Mouse (Mus musculus) cerebellum, postnatal 14 days (tissue): ENCODE data around the gene Tnip1.
A peak's percentile ranks its signal among the peaks of the same experiment; 100 is the strongest.

Experiments
- DNase-seq, 2 experiments: peaks; one replicate each; pipeline ENCODE4 v3.0.0; 2021; ENCODE audit warnings: mixed read lengths in 2 of 2

Gene Tnip1

GRCm38 (mm10) chr11:54962810-54963209 is at the start of gene Tnip1:
Gene Tnip1, minus strand, starts transcription at chr11:54962917.
- peak in 1 of 2 experiments; percentile 41 for DNase-seq

DNA sequence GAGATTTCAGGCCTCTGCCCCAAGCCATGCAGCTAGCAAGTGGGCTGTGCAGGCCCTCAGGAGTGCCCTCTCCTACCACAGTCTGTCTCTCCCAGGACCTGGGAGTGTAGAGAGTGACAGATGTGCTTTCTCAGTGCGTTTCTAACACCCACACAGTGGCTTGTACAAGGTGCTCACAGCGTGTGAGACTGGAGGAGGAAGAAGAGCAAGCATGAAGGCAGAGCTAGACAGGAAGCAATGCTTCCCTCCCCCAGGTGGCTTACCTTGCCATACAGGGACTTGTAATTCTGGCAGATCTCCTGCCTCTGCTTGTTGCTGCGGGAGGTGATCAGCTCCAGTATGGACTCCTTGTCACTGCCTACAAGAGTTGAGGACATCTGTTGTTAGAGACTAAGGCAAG is 48.7 kb upstream of the Tnip1 start:
- no peak for DNase-seq

GRCm38 (mm10) chr11:55008230-55008629 is 45.5 kb upstream of the Tnip1 start:
- DNase-seq: no peak

- no peak for DNase-seq
These were observed 43.0 kb upstream of the Tnip1 start for GRCm38 (mm10) chr11:55005684-55006083.

DNA sequence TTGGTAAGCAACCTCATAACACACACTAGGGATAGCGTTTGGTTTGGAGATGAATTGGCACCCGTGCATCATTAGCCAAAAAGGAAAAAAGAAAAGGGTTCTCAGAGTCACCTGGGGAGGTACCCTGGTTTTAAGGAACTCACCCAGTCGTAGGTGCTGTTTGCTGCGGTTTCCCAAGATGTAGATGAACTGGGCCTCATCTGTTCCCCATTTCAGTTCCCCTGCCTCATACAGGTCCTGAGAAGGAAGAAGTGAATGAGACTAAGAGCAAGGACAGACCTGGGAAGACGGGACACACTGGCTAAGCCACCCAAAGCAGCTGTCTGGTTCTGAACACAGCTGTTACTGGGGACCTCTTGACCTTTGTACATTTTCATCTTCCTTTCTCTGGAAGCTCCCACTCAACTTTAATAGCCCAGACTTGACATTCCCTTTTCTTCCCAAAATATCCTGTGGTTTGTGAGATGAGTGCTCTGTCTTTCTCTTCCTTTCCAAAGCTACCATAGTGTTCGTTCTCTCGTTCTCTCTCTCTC is 42.3 kb upstream of the Tnip1 start:
- no peak for DNase-seq

DNA sequence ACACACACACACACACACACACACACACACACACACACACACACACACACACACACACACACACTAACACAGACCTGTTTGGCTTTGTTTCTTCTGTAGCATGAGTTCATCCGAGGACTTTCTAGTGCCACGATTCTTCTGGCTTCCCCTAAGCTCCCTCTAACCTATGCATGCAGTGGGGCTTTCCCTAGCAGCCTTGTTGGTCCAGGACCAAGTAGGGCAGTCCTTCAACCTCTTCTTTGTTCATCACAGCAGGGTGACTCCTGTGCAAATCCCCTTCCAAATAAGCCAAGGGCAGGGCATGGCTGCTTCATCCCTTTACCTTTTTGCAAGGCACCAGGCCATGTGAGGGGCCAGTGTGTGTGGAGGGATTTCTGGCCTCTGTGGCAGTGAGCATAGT is 36.0 kb upstream of the Tnip1 start:
- DNase-seq: no peak

- DNase-seq: peak; percentile 78
These were observed 35.6 kb upstream of the Tnip1 start for GRCm38 (mm10) chr11:54998284-54998683.

DNA sequence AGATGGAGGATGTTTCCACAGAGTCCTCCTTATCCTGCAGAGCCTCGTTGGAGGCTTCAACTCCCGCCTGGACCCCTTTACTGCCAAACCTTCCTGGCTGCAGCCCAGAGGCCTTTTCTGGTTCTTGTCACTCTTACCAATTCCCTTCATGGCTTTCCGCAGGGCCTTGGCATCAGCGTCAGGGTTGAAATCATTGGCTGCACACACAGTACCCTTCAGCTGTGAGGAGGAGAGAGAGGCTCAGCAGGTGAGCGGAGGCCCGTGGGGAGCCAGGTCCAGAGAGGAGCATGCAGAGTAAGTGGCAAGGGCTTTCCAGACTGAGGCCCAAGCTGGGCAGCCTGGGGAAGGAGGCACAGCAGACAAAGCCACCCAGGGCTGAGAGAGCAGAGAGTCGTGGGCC is 33.5 kb upstream of the Tnip1 start:
- DNase-seq: peak; percentile 55 to 59

DNA sequence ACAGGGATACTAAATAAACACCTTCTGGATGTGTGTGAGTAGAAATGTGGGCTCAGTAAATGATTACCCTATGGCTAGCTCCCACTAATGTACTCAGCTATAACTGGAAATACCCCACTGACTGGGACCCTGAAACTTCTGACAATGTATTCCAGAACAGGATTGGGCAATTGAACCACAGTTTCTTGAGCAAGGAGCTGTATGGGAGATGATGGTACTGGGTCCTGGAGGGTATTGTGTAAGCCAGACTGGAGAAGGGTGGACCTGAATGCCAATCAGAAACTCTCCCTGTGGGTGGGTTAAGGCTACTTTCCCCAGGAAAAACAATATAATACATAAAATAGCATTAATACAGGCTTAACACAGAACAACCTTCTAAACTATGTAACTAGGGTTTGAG is 27.2 kb upstream of the Tnip1 start:
- no peak for DNase-seq

- DNase-seq: no peak
These were observed 26.1 kb upstream of the Tnip1 start for GRCm38 (mm10) chr11:54988754-54989349.

- peak; percentile 39 to 74 for DNase-seq
These were observed 25.3 kb upstream of the Tnip1 start for GRCm38 (mm10) chr11:54987974-54988373.

DNA sequence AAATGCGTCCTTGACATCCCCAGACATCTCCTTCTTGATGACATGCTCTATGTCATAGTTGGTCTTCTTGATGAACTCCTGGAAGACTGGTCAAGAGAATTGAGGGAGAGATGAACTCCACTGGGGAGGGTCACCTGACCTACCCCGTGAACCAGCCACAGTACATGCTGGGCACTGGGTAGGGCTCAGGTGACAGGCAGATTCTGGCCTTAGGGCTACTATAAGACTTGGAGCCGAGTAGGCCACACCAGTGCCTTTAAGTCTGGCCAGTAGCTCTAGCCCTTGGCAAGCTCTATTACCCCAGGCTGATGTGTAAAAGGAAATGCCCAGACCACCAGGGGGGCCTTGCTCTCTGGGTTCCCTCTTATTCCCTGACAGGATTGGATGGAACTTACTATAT is 22.4 kb upstream of the Tnip1 start:
- DNase-seq: no peak

GRCm38 (mm10) chr11:54984581-54984980 is 21.9 kb upstream of the Tnip1 start:
- no peak for DNase-seq

DNA sequence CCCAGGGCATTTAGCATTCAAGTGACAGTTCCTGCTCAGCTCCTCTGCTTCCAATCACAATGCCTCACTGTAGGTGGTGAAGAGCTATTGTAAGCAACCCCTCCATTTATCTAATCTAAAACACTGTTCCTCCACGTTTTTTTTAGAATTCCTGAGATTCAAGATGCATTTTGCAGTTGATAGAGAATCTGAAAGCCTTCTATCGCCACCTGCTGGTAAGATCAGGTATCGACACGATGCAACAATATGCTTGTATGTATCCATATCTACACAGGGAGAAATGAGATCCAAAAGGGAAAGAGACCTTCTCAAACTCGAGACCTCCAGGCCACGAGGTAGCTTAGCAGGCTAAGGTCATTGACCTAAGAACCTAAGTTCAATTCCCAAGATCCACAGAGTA is 21.4 kb upstream of the Tnip1 start:
- peak; percentile 90 to 93 for DNase-seq

GRCm38 (mm10) chr11:54982520-54982919 is 19.8 kb upstream of the Tnip1 start:
- no peak for DNase-seq

DNA sequence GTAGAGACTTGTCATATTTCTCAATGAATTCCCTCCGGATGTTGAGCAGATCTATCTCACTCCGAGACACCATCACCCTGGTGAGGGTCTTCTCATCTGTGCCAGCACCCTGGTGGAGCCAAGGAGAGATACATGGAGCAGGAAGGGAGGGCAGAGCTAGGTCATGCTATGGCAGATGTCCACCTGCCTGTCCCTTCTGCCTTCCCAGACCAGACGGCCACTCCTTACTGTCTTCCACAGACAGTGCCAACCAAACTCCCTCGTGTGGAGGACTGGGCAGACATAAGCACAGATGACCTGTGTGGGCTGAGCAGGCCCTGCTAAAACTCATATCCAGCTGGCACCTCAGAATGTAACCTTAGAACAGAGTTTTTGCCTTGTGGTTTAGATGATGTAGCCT is 18.9 kb upstream of the Tnip1 start:
- DNase-seq: peak; percentile 41 to 46

DNA sequence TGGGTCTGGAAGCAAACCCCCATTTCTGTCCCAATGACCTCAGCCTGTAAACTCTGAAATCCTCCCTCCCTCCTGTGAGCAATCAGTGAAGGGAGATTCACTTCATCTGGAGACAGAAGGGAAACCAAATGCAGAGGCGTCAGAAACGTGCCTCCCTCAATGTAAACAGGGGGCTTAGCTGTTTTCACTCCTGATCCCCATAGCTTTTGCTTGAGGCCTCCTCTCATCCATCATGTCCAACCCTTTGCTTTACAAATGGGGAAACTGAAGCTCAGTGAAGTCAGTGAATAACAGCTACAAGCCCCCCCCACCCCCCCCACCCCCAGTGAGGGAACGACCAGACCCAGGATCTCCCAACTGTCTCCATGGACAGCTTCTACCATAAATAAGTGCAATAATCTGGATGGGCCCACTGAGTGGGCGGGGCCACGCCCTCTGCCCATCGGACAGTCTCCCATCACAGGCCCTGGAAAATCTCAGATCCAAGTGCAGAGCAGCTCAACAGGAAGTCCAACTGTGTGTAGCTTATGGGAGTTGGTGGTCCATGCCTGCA is 14.7 kb upstream of the Tnip1 start:
- DNase-seq: no peak

GRCm38 (mm10) chr11:54976351-54976750 is 13.6 kb upstream of the Tnip1 start:
- no peak for DNase-seq

DNA sequence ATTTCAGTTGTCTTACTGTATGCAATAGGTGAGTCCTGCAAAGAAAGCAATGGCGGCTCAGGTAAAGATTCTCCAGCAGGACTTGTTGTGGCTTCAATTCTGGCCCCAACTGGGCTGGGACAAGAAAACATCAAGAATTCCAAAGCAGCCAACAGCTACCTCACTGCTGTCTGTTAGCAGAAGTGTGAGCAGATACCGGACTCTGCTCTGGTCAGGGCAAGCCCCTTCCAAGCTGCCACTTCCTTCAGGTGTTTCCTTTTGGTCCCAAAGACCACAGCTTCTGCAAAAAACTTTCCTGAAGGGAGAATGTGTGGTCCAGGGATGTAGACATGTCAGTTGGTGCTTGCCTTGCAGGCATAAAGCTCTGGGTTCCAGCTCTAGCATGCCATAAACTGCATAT is 13.0 kb upstream of the Tnip1 start:
- DNase-seq: no peak

- DNase-seq: no peak
These were observed 12.6 kb upstream of the Tnip1 start for GRCm38 (mm10) chr11:54975340-54975739.

DNA sequence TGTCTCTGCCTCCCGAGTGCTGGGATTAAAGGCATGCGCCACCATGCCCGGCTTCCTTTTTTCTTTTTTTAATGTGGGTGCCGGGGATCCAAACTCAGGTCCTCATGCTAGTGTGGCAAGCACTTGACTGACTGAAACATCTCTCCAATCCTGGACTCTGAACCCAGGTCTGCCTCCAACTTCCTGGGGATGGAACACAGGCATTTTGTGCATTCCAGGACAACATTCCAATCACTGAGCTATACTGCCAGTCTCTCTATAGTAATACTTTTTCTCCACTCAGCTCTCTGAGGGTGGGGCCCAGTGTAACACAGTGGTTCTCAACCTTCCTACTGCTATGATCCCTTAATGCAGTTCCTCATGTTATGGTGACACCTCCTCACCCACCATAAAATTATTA is 11.9 kb upstream of the Tnip1 start:
- no peak for DNase-seq

GRCm38 (mm10) chr11:54973481-54974212 is 10.9 kb upstream of the Tnip1 start:
- DNase-seq: peak; percentile 58 to 77

DNA sequence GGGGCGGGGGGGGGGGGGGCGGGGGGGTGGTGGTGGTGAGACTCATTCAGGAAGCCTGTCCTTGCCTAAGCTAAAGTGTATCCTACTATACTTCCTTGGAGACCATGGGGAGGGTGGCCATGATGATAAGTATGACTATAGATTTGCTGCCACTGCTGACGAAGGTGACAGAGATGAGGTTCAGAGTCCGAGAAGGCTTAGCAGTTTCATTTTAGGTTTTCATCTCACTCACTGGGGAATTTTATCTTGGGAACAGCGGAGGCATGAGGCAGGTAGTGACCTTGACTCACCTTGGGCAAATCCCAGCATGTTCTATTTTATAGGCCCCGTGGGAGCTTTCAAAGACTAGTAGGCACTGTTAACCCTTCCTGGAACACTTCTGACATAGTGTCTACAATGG is 10.1 kb upstream of the Tnip1 start:
- DNase-seq: no peak

- no peak for DNase-seq
These were observed 9.5 kb upstream of the Tnip1 start for GRCm38 (mm10) chr11:54972049-54972723.
